Mouse (Mus musculus) heart, embryonic 14.5 days (tissue): ENCODE data around the gene Prdm11. TPM values are rescaled to one million over a fixed set of nuclear protein-coding genes. Genes with fewer than 3 reads are reported as not detected.

Source experiments
- ATAC-seq: fragments of 200-750 bp; cut with Nextera tagmentation; 2 replicates; pipeline ENCODE4 v1.8.0; 2017; ENCODE audit warnings: low read depth, moderate TSS enrichment; ENCODE audit not compliant: insufficient number of reproducible peaks, insufficient read depth, low FRiP score
- H3K27ac ChIP-seq, 2 experiments: fragments of 200-500 bp in 1 of 2; fragments of 300-500 bp in 1 of 2; sonication (generic) in 1 of 2; replicated peaks in 1 of 2; 2 replicates each; pipeline ENCODE4 v1.5.1; 2012 to 2014; ENCODE audit warnings: low read depth in 2 of 2, low read length in 2 of 2, control low read depth in 1 of 2, mild to moderate bottlenecking in 1 of 2, mixed read lengths in 1 of 2; ENCODE audit not compliant: control insufficient read depth in 1 of 2, insufficient read depth in 1 of 2
- H3K27me3 ChIP-seq: fragments of 300-500 bp; sonication (generic); 2 replicates; pipeline ENCODE4 v1.6.1; 2014; ENCODE audit warnings: mild to moderate bottlenecking, low read length, control low read depth; ENCODE audit not compliant: control insufficient read depth, insufficient read depth
- H3K36me3 ChIP-seq: fragments of 300-500 bp; sonication (generic); 2 replicates; pipeline ENCODE4 v1.6.1; 2014; ENCODE audit warnings: mild to moderate bottlenecking, control low read depth, low read length, mixed read lengths; ENCODE audit not compliant: control insufficient read depth, insufficient read depth
- H3K4me1 ChIP-seq, 2 experiments: fragments of 200-500 bp in 1 of 2; fragments of 300-500 bp in 1 of 2; sonication (generic) in 1 of 2; 2 replicates each; pipeline ENCODE4 v1.6.1; 2012 to 2014; ENCODE audit warnings: low read length in 2 of 2, control low read depth in 1 of 2, mixed read lengths in 1 of 2; ENCODE audit not compliant: control insufficient read depth in 2 of 2, insufficient read depth in 2 of 2
- H3K4me2 ChIP-seq: fragments of 300-500 bp; sonication (generic); 2 replicates; pipeline ENCODE4 v1.6.1; 2014; ENCODE audit warnings: mild to moderate bottlenecking, low read length
- H3K4me3 ChIP-seq, 2 experiments: fragments of 200-500 bp in 1 of 2; fragments of 300-500 bp in 1 of 2; sonication (generic) in 1 of 2; 2 replicates each; pipeline ENCODE4 v1.5.1; 2012 to 2014; ENCODE audit warnings: low read length in 2 of 2, mild to moderate bottlenecking in 2 of 2, control low read depth in 1 of 2, low read depth in 1 of 2, moderate library complexity in 1 of 2; ENCODE audit not compliant: control insufficient read depth in 1 of 2, insufficient read depth in 1 of 2
- H3K9ac ChIP-seq: fragments of 300-500 bp; sonication (generic); 2 replicates; pipeline ENCODE4 v1.6.1; 2014; ENCODE audit warnings: mild to moderate bottlenecking, low read length
- H3K9me3 ChIP-seq: fragments of 300-500 bp; sonication (generic); 2 replicates; pipeline ENCODE4 v1.6.1; 2016; ENCODE audit warnings: low read length, control low read depth; ENCODE audit not compliant: control insufficient read depth
- WGBS: fragments of 180-500 bp; shearing (Covaris S2); extraction: QIAGEN DNeasy Blood & Tissue Kit; methylation state at CpG from one replicate; pipeline ENCODE4 v1.1.7; 2014; 5-methylcytosine and 5-hydroxymethylcytosine counted together
- polyA plus RNA-seq: library from polyadenylated mRNA; unstranded; fragments of >200 nt; fragmentation: Nextera tagmentation; extraction: Ambion mirVana; gene quantifications from 2 replicates; pipeline ENCODE4 v1.2.1, GENCODE M21; 2014

Prdm11 gene
- polyA plus RNA-seq, 1 experiment from 2014 or later = 4.2 TPM

DNA sequence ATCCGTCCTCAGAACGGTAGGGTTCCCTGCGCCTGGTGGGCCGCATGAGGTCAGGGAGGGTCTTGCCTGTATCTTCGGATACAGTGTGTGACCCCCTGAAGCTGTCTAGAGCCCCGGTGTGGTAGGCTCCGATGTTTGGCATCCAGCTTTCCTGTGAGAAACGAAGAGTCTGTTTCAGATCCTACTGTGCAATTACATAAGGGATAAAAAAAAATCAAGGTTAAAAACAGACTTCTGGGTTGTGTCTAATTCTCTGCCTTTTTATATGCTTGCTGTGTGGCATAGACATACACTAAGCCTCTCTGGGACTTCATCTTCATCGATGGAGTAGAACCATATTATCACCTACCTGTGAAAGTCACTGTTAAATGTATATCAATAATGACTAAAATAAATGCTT lies 105.0 kb downstream of the Prdm11 start:
- H3K27me3 ChIP-seq = 0 out of 2 replicates have a peak, but pooled peaks cover 5% of the 10 kb centered on the region
- H3K4me2 ChIP-seq = no peak overlapping the region
- no peaks in the 10 kb centered on the region for H3K9me3 ChIP-seq
- H3K9ac ChIP-seq = no peak overlapping the region
- no peak overlapping the region for H3K4me3 ChIP-seq
- H3K36me3 ChIP-seq = no peaks in the 10 kb centered on the region
- H3K4me1 ChIP-seq = peaks cover 3 to 8% of the 10 kb centered on the region in 2 experiments; a peak in 1 of 4 replicates
- H3K27ac ChIP-seq = no peak overlapping the region
- WGBS = 87% methylated on average over 9 of the region's 9 CpGs
- ATAC-seq = no peak

GRCm38 (mm10) chr2:92938827-92939226 lies 107.1 kb downstream of the Prdm11 start:
- 0 out of 2 replicates have a peak, but pooled peaks cover 5% of the 10 kb centered on the region for H3K27me3 ChIP-seq
- H3K4me2 ChIP-seq = no peak overlapping the region
- H3K27ac ChIP-seq = no peak overlapping the region
- H3K4me1 ChIP-seq = peaks cover 3 to 8% of the 10 kb centered on the region in 2 experiments; a peak in 1 of 4 replicates
- H3K9me3 ChIP-seq = no peaks in the 10 kb centered on the region
- H3K36me3 ChIP-seq = no peaks in the 10 kb centered on the region
- ATAC-seq = no peak
- 93% methylated on average over 6 of the region's 7 CpGs for WGBS
- no peak overlapping the region for H3K9ac ChIP-seq
- no peak overlapping the region for H3K4me3 ChIP-seq

- Histone ChIP-seq H3K36me3 (no peaks in the 10 kb centered on the region), H3K4me2 (no peak overlapping the region), H3K27me3 (0 out of 2 replicates have a peak, but pooled peaks cover 5% of the 10 kb centered on the region), H3K4me1 (0 out of 4 replicates have a peak, but pooled peaks cover 2% of the 10 kb centered on the region in 2 experiments), H3K9ac (no peak overlapping the region), H3K4me3 (no peak overlapping the region), H3K9me3 (no peaks in the 10 kb centered on the region), H3K27ac (no peak overlapping the region)
- no peak for ATAC-seq
- WGBS = 88% methylated on average over 5 of the region's 5 CpGs
Observed at GRCm38 (mm10) chr2:92938063-92938462, 107.9 kb downstream of the Prdm11 start.

- Histone ChIP-seq H3K4me3 (no peak overlapping the region), H3K4me2 (no peak overlapping the region), H3K9ac (no peak overlapping the region), H3K4me1 (no peaks in the 10 kb centered on the region), H3K36me3 (no peaks in the 10 kb centered on the region), H3K9me3 (no peaks in the 10 kb centered on the region), H3K27ac (no peak overlapping the region), H3K27me3 (0 out of 2 replicates have a peak, but pooled peaks cover 2% of the 10 kb centered on the region)
- no peak for ATAC-seq
- 73% methylated on average over 3 of the region's 3 CpGs for WGBS
Observed at GRCm38 (mm10) chr2:92935483-92935882, 110.5 kb downstream of the Prdm11 start.

DNA sequence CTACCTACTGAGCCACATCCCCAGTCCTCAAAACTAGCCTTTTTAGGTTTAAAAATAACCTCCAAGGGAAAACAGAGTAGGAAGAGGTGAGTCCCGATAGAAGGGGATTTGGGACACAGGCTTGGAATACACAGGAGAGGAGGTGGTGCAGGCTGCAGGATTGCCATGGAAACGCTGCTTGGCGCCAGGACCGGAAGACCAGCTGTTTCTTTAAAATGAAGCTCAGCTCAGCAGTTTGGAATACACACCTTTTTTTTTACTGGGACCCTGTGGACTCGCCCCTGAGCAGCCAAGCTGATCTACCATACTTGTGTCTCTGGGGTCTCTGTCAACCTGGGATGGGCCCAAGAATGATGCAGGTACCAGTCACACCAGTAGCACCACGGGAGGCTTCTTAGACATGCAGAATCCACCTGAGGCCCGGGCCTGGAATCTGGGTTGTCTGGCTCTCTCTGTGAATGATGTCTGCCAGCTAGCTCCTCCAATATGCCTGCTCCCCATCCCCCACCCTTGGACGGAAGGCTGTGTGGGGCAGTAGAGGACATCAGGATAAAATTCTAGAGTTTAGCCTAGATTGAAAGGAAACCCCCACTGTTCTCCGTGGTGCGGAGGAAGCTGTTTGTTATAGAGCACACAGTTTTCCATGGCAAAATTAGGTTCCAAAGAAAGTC lies 111.5 kb downstream of the Prdm11 start:
- H3K4me3 ChIP-seq = no peak overlapping the region
- 20% methylated on average over 10 of the region's 10 CpGs for WGBS
- no peak overlapping the region for H3K9ac ChIP-seq
- H3K27me3 ChIP-seq = 0 out of 2 replicates have a peak, but pooled peaks cover 2% of the 10 kb centered on the region
- no peaks in the 10 kb centered on the region for H3K9me3 ChIP-seq
- no peak overlapping the region for H3K27ac ChIP-seq
- no peak for ATAC-seq
- no peaks in the 10 kb centered on the region for H3K4me1 ChIP-seq
- H3K36me3 ChIP-seq = no peaks in the 10 kb centered on the region
- H3K4me2 ChIP-seq = no peak overlapping the region

DNA sequence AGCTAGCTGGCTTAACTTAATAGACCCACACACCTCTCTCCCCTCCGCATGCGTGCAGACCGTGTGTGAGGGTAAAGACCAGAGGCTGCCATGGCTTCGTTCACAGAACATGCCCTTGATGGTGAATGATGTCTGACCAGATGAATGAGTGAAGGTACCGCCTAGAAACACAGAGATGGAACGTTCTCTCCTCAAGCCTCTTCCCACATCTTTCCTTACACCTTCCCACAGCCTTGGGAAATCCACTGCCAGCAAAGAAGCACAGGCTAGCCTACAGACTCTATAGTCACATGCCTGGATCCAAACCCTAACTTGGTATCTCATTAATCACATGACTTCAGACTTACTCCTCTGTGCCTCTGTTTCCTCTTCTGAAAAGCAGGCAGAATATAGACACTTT lies 112.6 kb downstream of the Prdm11 start:
- no peak overlapping the region for H3K4me2 ChIP-seq
- 0 out of 2 replicates have a peak, but pooled peaks cover 2% of the 10 kb centered on the region for H3K27me3 ChIP-seq
- no peak overlapping the region for H3K27ac ChIP-seq
- no peaks in the 10 kb centered on the region for H3K36me3 ChIP-seq
- ATAC-seq = no peak
- H3K4me1 ChIP-seq = no peaks in the 10 kb centered on the region
- H3K9me3 ChIP-seq = no peaks in the 10 kb centered on the region
- H3K9ac ChIP-seq = no peak overlapping the region
- WGBS = 90% methylated on average over 6 of the region's 6 CpGs
- no peak overlapping the region for H3K4me3 ChIP-seq

DNA sequence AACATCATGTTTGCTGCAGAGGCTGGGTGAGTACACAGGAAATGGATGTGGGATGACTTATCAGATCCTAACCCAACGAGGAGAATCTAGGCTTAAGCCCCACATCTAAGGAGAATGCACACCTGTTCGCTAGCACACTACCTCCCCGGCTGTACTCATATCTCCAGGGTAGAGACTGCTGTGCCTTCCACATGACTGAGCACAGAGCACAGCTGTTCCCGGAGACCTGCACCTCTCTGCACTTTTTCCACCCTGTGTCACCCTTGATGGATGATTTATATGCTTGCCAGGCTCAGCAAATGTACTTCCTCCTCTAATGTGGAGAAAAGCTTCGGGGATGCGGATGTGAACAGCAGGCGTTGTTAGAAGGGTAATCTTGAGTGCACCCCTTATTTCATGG lies 114.9 kb downstream of the Prdm11 start:
- no peaks in the 10 kb centered on the region for H3K9me3 ChIP-seq
- H3K4me1 ChIP-seq = no peaks in the 10 kb centered on the region
- H3K4me3 ChIP-seq = no peak overlapping the region
- H3K27ac ChIP-seq = no peak overlapping the region
- H3K27me3 ChIP-seq = no peaks in the 10 kb centered on the region
- no peak for ATAC-seq
- no peak overlapping the region for H3K4me2 ChIP-seq
- WGBS = 69% methylated on average over 7 of the region's 7 CpGs
- H3K36me3 ChIP-seq = no peaks in the 10 kb centered on the region
- H3K9ac ChIP-seq = no peak overlapping the region

- no peaks in the 10 kb centered on the region for H3K36me3 ChIP-seq
- H3K9me3 ChIP-seq = no peaks in the 10 kb centered on the region
- H3K4me2 ChIP-seq = no peak overlapping the region
- 60% methylated on average over 5 of the region's 5 CpGs for WGBS
- H3K9ac ChIP-seq = no peak overlapping the region
- no peaks in the 10 kb centered on the region for H3K27me3 ChIP-seq
- H3K27ac ChIP-seq = no peak overlapping the region
- no peak overlapping the region for H3K4me3 ChIP-seq
- ATAC-seq = no peak
- H3K4me1 ChIP-seq = no peaks in the 10 kb centered on the region
Observed at GRCm38 (mm10) chr2:92929696-92930095, 116.3 kb downstream of the Prdm11 start.
